Mouse (Mus musculus): ENCODE data around the gene Maff. TPM values are rescaled to one million over a fixed set of nuclear protein-coding genes. Genes with fewer than 3 reads are reported as not detected.

Maff gene
- total RNA-seq, 1 experiment from 2014 or later, result 5.8 TPM

- no peak for ATAC-seq (replicated peaks; ENCODE audit: low read depth, poor library complexity, severe bottlenecking)
Measured at GRCm38 (mm10) chr15:79391447-79392093, 45.1 kb downstream of the Maff start.

- ATAC-seq (replicated peaks; ENCODE audit: low read depth, poor library complexity, severe bottlenecking), result no peak
Measured at GRCm38 (mm10) chr15:79392527-79392926, 46.1 kb downstream of the Maff start.

- no peak for ATAC-seq (replicated peaks; ENCODE audit: low read depth, poor library complexity, severe bottlenecking)
Measured at GRCm38 (mm10) chr15:79393101-79393500, 46.7 kb downstream of the Maff start.

- no peak for ATAC-seq (replicated peaks; ENCODE audit: low read depth, poor library complexity, severe bottlenecking)
Measured at GRCm38 (mm10) chr15:79394842-79395241, 48.4 kb downstream of the Maff start.

GRCm38 (mm10) chr15:79395281-79395680 is 48.9 kb downstream of the Maff start:
- ATAC-seq (replicated peaks; ENCODE audit: low read depth, poor library complexity, severe bottlenecking), result no peak

GRCm38 (mm10) chr15:79396736-79397135 is 50.3 kb downstream of the Maff start:
- peak; percentile 88 for ATAC-seq (replicated peaks; ENCODE audit: low read depth, poor library complexity, severe bottlenecking)

- no peak for ATAC-seq (replicated peaks; ENCODE audit: low read depth, poor library complexity, severe bottlenecking)
Measured at GRCm38 (mm10) chr15:79399231-79400052, 53.0 kb downstream of the Maff start.

- peak; percentile 18 for ATAC-seq (replicated peaks; ENCODE audit: low read depth, poor library complexity, severe bottlenecking)
Measured at GRCm38 (mm10) chr15:79400134-79400974, 53.9 kb downstream of the Maff start.

- no peak for ATAC-seq (replicated peaks; ENCODE audit: low read depth, poor library complexity, severe bottlenecking)
Measured at GRCm38 (mm10) chr15:79400975-79401365, 54.5 kb downstream of the Maff start.

GRCm38 (mm10) chr15:79402176-79402575 is 55.8 kb downstream of the Maff start:
- ATAC-seq (replicated peaks; ENCODE audit: low read depth, poor library complexity, severe bottlenecking), result no peak

- ATAC-seq (replicated peaks; ENCODE audit: low read depth, poor library complexity, severe bottlenecking), result peak; percentile 50
Measured at GRCm38 (mm10) chr15:79402836-79403762, 56.7 kb downstream of the Maff start, which contains the start of gene Tmem184b. Tmem184b (minus strand) TSS chr15:79403569.

GRCm38 (mm10) chr15:79403763-79404210 is 57.4 kb downstream of the Maff start:
- ATAC-seq (replicated peaks; ENCODE audit: low read depth, poor library complexity, severe bottlenecking), result no peak

- ATAC-seq (replicated peaks; ENCODE audit: low read depth, poor library complexity, severe bottlenecking), result no peak
Measured at GRCm38 (mm10) chr15:79404277-79404676, 57.9 kb downstream of the Maff start.

- no peak for ATAC-seq (replicated peaks; ENCODE audit: low read depth, poor library complexity, severe bottlenecking)
Measured at GRCm38 (mm10) chr15:79406564-79406963, 60.1 kb downstream of the Maff start.

Other genes starting within 250 kb of the Maff start
- gene Micall1, start 237.7 kb upstream of the Maff start, total RNA-seq (2017), result 2.3 and 2.5 TPM in 2 replicates
- 72.3 and 128 TPM in 2 replicates for gene Polr2f, start 205.6 kb upstream of the Maff start, total RNA-seq (2017)
- 0.14 TPM in 1 of 2 replicates, not detected in the other for gene 1700088E04Rik, start 205.4 kb upstream of the Maff start, total RNA-seq (2017)
- not detected in 2 replicates for gene Sox10, start 181.4 kb upstream of the Maff start, total RNA-seq (2017)
- gene Pick1, start 117.4 kb upstream of the Maff start, total RNA-seq (2017), result 11.3 and 13.0 TPM in 2 replicates
- not detected in 2 replicates for gene Gm49486, start 117.2 kb upstream of the Maff start, total RNA-seq (2017)
- gene Slc16a8, start 91.9 kb upstream of the Maff start, total RNA-seq (2017), result not detected in 2 replicates
- not detected in 2 replicates for gene Baiap2l2, start 61.1 kb upstream of the Maff start, total RNA-seq (2017)
- gene Pla2g6, start 18.2 kb upstream of the Maff start, total RNA-seq (2017), result 7.8 and 16.9 TPM in 2 replicates
- 3.4 and 4.2 TPM in 2 replicates for gene Tmem184b, start 56.9 kb downstream of the Maff start, total RNA-seq (2017)
- 40.3 and 46.5 TPM in 2 replicates for gene Csnk1e, start 108.9 kb downstream of the Maff start, total RNA-seq (2017)
- not detected in 2 replicates for gene Kcnj4, start 158.6 kb downstream of the Maff start, total RNA-seq (2017)
- gene Kdelr3, start 169.8 kb downstream of the Maff start, total RNA-seq (2017), result not detected in 2 replicates
- 178 and 236 TPM in 2 replicates for gene Ddx17, start 200.1 kb downstream of the Maff start, total RNA-seq (2017)